Mouse (Mus musculus) midbrain, embryonic 11.5 days (tissue): ENCODE results near the gene Nppb. TPM values are rescaled to one million over a fixed set of nuclear protein-coding genes. Genes with fewer than 3 reads are reported as not detected.

Experiments used
- ATAC-seq: fragments of 200-750 bp; cut with Nextera tagmentation; 2 replicates; pipeline ENCODE4 v1.8.0; 2017; ENCODE audit warnings: moderate TSS enrichment, moderate library complexity; ENCODE audit not compliant: low FRiP score
- DNase-seq: peaks from one replicate; pipeline ENCODE4 v3.0.0; 2015; ENCODE audit warnings: low spot score; ENCODE audit errors: missing footprints
- H3K27ac ChIP-seq: fragments of 300-500 bp; sonication (generic); 2 replicates; pipeline ENCODE4 v1.5.1; 2014; ENCODE audit warnings: low read depth, low read length
- H3K27me3 ChIP-seq: fragments of 300-500 bp; sonication (generic); 2 replicates; pipeline ENCODE4 v1.6.1; 2014; ENCODE audit warnings: mild to moderate bottlenecking, low read length, moderate library complexity, mixed read lengths; ENCODE audit not compliant: control insufficient read depth, insufficient read depth
- H3K36me3 ChIP-seq: fragments of 300-500 bp; sonication (generic); 2 replicates; pipeline ENCODE4 v1.6.1; 2014; ENCODE audit warnings: mild to moderate bottlenecking, low read length, moderate library complexity, mixed read lengths; ENCODE audit not compliant: control insufficient read depth, insufficient read depth
- H3K4me1 ChIP-seq: fragments of 300-500 bp; sonication (generic); 2 replicates; pipeline ENCODE4 v1.6.1; 2014; ENCODE audit warnings: low read length; ENCODE audit not compliant: control insufficient read depth, insufficient read depth
- H3K4me2 ChIP-seq: fragments of 300-500 bp; sonication (generic); 2 replicates; pipeline ENCODE4 v1.6.1; 2014; ENCODE audit warnings: mild to moderate bottlenecking, moderate library complexity
- H3K4me3 ChIP-seq: fragments of 300-500 bp; sonication (generic); 2 replicates; pipeline ENCODE4 v1.5.1; 2014; ENCODE audit warnings: low read depth, low read length
- H3K9ac ChIP-seq: fragments of 300-500 bp; sonication (generic); 2 replicates; pipeline ENCODE4 v1.6.1; 2014; ENCODE audit warnings: low read length
- H3K9me3 ChIP-seq: fragments of 300-500 bp; sonication (generic); 2 replicates; pipeline ENCODE4 v1.6.1; 2016; ENCODE audit warnings: low read length; ENCODE audit not compliant: control insufficient read depth
- WGBS: fragments of 180-500 bp; shearing (Covaris S2); extraction: QIAGEN DNeasy Blood & Tissue Kit; methylation state at CpG from one replicate; pipeline ENCODE4 v1.1.7; 2014; 5-methylcytosine and 5-hydroxymethylcytosine counted together
- polyA plus RNA-seq: library from polyadenylated mRNA; unstranded; fragments of >200 nt; fragmentation: Nextera tagmentation; extraction: Ambion mirVana; gene quantifications from 2 replicates; pipeline ENCODE4 v1.2.1, GENCODE M21; 2014

The Nppb gene
- polyA plus RNA-seq, 1 experiment from 2014 or later: 0.23 TPM

DNA sequence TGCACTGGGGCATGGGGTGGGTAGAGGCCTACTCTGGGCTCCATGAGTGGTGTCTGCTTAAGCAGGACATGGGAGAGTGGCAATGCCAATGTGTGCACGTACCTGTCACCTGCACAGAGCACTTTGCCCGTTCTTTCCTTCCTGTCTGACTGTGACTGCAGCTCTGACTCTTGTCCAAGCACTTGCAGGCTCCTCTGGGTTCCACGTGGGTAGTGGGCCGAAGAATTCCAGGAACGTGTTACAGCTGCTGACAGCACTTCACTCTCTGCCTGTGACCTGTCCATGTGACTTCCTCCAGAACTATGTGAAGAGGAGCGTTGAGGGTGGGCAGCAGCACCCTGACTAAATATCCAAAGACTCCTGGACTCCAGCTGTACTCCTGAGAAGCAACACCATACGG lies 19.9 kb upstream of the Nppb start:
- DNase-seq (no peak), ATAC-seq (no peak)
- no peak overlapping the region for H3K4me2 ChIP-seq
- no peak overlapping the region for H3K27ac ChIP-seq
- H3K9ac ChIP-seq: no peak overlapping the region
- no peaks in the 10 kb centered on the region for H3K36me3 ChIP-seq
- H3K4me1 ChIP-seq: no peaks in the 10 kb centered on the region
- H3K4me3 ChIP-seq: no peak overlapping the region
- 89% methylated on average over 7 of the region's 7 CpGs for WGBS
- H3K9me3 ChIP-seq: no peaks in the 10 kb centered on the region
- no peaks in the 10 kb centered on the region for H3K27me3 ChIP-seq

DNA sequence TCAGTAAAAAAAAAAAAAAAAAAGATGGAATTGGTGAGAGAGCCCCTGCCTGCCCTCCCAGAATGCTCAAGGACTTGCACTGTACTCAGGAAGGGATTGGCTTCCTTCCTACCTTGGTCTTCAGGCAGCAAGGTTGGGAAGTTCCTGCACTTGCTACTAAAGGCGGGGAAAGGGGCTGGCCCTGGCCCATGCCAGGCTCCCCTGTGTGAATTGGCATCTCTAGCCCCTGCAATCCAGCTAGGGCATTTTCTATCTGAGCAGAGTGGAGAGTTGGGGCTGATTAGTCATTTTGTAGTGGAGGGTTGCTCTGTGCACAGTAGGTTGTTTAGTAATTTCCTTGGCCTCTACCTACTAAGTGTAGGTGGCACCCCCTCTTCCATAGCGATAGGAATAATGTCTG lies 16.8 kb upstream of the Nppb start:
- H3K4me1 ChIP-seq: no peaks in the 10 kb centered on the region
- no peak overlapping the region for H3K9ac ChIP-seq
- ATAC-seq (no peak), DNase-seq (no peak)
- no peaks in the 10 kb centered on the region for H3K36me3 ChIP-seq
- no peak overlapping the region for H3K27ac ChIP-seq
- 82% methylated on average over 2 of the region's 2 CpGs for whole genome bisulfite sequencing
- H3K9me3 ChIP-seq: no peaks in the 10 kb centered on the region
- H3K27me3 ChIP-seq: no peaks in the 10 kb centered on the region
- H3K4me3 ChIP-seq: no peak overlapping the region
- no peak overlapping the region for H3K4me2 ChIP-seq

DNA sequence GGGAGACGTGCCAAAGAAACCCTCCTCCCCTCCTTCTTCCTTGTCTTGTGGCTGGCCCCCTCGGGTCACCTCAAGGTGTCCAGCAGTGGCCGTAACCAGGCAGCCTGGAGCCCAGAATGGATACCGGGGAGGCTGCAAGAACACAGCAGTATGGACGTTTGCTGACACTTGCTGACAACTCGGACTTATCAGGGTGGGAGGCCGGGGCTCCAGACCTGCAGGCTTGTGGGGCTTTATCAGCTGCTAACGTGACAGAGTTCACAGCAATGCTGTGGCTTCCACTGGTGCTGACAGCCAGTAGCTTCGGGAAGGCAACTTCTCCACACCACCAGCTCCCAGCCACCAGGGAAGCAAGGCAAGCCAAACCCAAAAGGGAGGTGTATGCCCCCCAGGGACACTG lies 16.3 kb upstream of the Nppb start:
- WGBS: 59% methylated on average over 9 of the region's 9 CpGs
- Histone ChIP-seq H3K27ac (no peak overlapping the region), H3K4me3 (no peak overlapping the region), H3K4me2 (no peak overlapping the region), H3K36me3 (no peaks in the 10 kb centered on the region), H3K9ac (no peak overlapping the region), H3K4me1 (no peaks in the 10 kb centered on the region), H3K9me3 (no peaks in the 10 kb centered on the region), H3K27me3 (no peaks in the 10 kb centered on the region)
- no peak for ATAC-seq
- no peak for DNase-seq

DNA sequence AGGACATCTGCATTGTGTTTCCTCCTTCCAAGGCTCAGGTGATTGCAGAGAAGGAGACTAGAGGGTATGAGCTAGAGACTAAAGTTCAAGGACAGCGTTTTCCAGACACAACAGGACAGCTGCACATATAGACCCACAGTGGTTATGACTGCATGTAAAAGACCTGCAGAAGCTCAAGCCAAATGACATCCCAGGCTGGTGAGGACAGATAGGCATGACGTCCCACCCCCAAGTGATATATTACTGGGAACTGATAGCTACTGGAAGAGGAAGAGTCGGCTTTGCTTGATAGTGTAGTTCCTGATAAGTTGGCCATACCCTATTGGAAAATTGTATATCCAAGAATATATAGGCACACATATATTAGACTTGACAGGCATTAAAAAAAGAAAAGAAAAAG lies 9.4 kb upstream of the Nppb start:
- Histone ChIP-seq H3K9ac (no peak overlapping the region), H3K36me3 (no peaks in the 10 kb centered on the region), H3K4me3 (no peak overlapping the region), H3K27me3 (no peaks in the 10 kb centered on the region), H3K4me1 (no peaks in the 10 kb centered on the region), H3K27ac (no peak overlapping the region), H3K4me2 (no peak overlapping the region), H3K9me3 (peaks cover 4% of the 10 kb centered on the region; the same call in 1 of the 2 replicates)
- DNase-seq (no peak), ATAC-seq (no peak)
- WGBS: 79% methylated on average over 3 of the region's 3 CpGs

DNA sequence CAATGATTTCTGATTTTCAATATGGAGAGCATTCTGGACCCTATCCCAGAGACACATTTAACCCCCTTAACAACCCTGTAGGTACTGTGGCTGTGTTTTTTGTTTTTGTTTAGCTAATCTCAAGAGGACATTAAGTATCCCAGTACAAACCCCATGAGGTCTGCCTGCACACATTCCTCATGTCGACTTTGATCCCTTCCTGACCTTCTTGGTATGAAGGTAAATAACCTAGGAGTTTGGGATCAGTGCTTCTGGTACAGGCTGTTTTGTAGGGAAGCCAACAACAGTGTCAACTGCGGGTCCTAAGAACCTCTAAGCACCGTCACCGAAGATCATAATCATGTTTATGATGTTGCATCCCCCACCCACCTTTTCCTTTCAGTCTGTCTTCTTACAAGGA lies 7.9 kb upstream of the Nppb start:
- no peaks in the 10 kb centered on the region for H3K4me1 ChIP-seq
- no peak overlapping the region for H3K9ac ChIP-seq
- H3K4me2 ChIP-seq: no peak overlapping the region
- H3K9me3 ChIP-seq: peaks cover 4% of the 10 kb centered on the region; the same call in 1 of the 2 replicates
- H3K4me3 ChIP-seq: no peak overlapping the region
- ATAC-seq (no peak), DNase-seq (no peak)
- H3K27ac ChIP-seq: no peak overlapping the region
- no peaks in the 10 kb centered on the region for H3K36me3 ChIP-seq
- no peaks in the 10 kb centered on the region for H3K27me3 ChIP-seq
- 81% methylated on average over 4 of the region's 4 CpGs for WGBS

DNA sequence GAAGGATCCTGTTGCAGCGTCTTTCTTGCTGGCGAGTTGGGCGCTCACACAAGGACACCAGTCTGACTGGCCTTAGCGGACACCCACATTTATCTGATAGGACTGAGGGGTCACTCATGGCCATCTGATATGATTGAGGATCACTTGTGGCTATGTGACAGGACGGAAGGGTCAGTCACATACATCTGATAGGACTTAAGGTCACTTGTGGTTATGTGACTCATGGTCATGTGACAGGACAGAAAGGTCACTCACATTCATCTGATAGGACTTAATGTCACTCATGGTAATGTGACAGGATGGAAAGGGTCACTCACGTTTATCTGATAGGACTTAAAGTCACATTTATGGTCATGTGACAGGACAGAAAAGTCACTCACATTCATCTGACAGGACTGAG lies 7.2 kb upstream of the Nppb start:
- H3K9ac ChIP-seq: no peak overlapping the region
- no peaks in the 10 kb centered on the region for H3K27me3 ChIP-seq
- peaks cover 4% of the 10 kb centered on the region; the same call in 1 of the 2 replicates for H3K9me3 ChIP-seq
- DNase-seq: no peak
- H3K36me3 ChIP-seq: no peaks in the 10 kb centered on the region
- ATAC-seq: no peak
- 92% methylated on average over 6 of the region's 6 CpGs for WGBS
- H3K4me3 ChIP-seq: no peak overlapping the region
- H3K27ac ChIP-seq: no peak overlapping the region
- H3K4me1 ChIP-seq: no peaks in the 10 kb centered on the region
- H3K4me2 ChIP-seq: no peak overlapping the region

DNA sequence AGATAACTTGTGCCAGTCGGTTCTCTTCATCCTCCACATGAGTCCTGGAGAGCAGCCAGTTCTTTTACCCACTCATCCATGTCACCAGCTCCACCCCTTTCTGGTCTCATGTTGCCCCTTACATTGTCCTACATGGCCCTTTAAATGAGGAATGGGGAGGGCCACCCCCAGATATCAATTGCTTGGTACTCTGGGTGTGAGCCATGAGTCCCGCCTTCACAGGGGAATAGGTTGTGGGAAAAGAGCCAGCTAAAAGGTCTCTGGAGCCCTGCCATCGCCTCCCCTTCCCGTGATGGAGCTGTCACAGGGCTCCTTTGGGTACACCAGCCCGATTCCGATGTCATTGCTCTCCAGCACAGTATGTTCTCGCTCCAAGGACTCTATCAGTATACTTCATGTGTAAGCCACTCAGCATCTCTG lies 6.1 kb upstream of the Nppb start:
- H3K4me1 ChIP-seq: no peaks in the 10 kb centered on the region
- 80% methylated on average over 7 of the region's 7 CpGs for WGBS
- ATAC-seq: no peak

DNA sequence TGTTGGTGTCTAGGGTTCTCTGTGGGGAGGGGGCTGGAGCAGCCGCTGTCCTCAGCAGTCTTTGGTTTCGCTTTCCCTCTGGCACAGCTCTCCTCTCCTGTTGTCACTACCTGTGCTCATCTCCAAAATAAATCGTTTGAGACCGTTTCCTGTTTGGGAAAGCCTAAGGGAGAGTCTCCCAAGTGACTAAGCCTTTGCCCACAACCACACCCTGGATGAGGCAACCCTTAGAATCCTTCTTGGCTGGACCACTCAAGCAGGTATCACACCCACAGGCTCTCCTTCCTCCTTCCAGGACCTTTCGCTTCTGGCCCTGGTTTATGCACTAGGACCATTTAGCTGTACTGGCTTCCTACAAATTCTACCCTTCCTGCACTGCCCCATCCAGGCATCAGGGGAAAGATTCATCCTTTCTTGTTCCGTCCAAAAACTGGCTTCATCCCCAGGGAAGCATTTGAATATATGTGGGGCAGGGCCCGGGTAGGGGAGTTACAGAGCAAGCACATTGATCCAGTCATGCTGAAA lies 8.0 kb downstream of the Nppb start:
- Histone ChIP-seq H3K36me3 (no peaks in the 10 kb centered on the region), H3K4me1 (no peaks in the 10 kb centered on the region), H3K27ac (no peak overlapping the region), H3K27me3 (no peaks in the 10 kb centered on the region), H3K4me3 (no peak overlapping the region), H3K9me3 (no peaks in the 10 kb centered on the region), H3K4me2 (no peak overlapping the region), H3K9ac (no peak overlapping the region)
- 71% methylated on average over 7 of the region's 7 CpGs for WGBS
- DNase-seq (peak; percentile 51), ATAC-seq (no peak)

More for the DNA sequence above, 6.1 kb upstream of the Nppb start:
- DNase-seq: no peak
- no peak overlapping the region for H3K4me2 ChIP-seq
- H3K27me3 ChIP-seq: no peaks in the 10 kb centered on the region
- no peaks in the 10 kb centered on the region for H3K36me3 ChIP-seq
- H3K4me3 ChIP-seq: no peak overlapping the region
- no peak overlapping the region for H3K9ac ChIP-seq
- no peak overlapping the region for H3K27ac ChIP-seq
- peaks cover 4% of the 10 kb centered on the region; the same call in 1 of the 2 replicates for H3K9me3 ChIP-seq

DNA sequence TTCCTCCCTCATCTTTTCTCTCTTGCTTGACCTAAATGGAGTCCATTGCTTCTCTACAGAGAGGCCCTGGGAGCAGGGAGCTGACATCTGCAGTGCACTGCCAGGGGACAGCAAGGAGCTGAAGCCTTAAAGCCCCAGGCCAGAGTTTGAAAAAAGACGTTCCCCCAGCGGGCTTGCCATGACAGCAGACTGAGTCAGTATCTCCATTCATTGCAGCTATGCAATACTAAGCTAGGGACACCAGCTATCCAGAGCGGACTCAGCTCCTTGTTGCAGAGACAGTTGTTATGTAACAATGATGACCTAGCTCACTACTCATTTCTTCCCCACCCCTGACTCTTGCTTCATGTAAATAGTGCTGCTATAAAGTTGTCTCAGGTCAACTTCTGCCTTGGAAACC lies 9.7 kb downstream of the Nppb start:
- H3K4me3 ChIP-seq: no peak overlapping the region
- no peak overlapping the region for H3K4me2 ChIP-seq
- no peaks in the 10 kb centered on the region for H3K27me3 ChIP-seq
- H3K9me3 ChIP-seq: no peaks in the 10 kb centered on the region
- H3K9ac ChIP-seq: no peak overlapping the region
- H3K4me1 ChIP-seq: no peaks in the 10 kb centered on the region
- H3K36me3 ChIP-seq: no peaks in the 10 kb centered on the region
- 76% methylated on average over 3 of the region's 3 CpGs for WGBS
- no peak overlapping the region for H3K27ac ChIP-seq
- ATAC-seq (no peak), DNase-seq (peak; percentile 62)
